Mouse (Mus musculus): ENCODE data around the gene Ghrhr.

Gene Ghrhr

DNA sequence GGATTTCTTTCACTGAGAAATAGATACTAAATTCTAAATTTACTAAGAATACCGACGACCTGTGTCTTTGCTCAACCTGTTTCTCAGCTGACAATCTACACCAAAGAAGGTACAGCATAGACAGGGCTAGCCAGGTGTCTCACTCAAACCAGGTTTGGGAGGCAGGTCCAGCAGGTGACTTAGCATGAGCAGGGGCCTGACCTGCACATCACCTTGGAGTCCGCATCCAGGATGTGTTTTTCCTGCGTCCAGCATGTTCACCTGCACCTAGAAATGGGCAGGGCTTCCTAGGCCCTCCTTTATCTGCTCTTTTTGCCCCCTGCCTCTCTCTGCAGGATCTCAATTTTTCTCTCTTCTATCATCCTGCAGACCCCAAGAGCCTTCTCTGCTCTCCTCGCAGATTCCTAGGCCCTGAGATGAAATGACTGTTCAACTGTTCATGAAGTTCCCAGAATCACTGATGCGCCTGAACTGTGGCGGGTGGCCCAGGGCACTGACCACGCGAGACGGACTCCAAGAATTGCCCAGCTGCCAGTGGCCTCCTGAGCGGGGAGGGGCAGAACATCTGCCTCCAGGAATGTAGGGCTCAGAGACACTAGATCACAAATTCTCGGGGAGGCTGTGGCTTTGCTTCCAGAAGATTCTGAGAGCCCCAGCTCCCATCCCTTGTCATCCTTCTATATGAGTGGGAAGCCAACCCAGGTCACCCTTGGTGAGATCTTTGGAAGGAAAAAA lies 22.2 kb upstream of the Ghrhr start:
- no peak for DNase-seq (ENCODE audit: low read depth)

DNA sequence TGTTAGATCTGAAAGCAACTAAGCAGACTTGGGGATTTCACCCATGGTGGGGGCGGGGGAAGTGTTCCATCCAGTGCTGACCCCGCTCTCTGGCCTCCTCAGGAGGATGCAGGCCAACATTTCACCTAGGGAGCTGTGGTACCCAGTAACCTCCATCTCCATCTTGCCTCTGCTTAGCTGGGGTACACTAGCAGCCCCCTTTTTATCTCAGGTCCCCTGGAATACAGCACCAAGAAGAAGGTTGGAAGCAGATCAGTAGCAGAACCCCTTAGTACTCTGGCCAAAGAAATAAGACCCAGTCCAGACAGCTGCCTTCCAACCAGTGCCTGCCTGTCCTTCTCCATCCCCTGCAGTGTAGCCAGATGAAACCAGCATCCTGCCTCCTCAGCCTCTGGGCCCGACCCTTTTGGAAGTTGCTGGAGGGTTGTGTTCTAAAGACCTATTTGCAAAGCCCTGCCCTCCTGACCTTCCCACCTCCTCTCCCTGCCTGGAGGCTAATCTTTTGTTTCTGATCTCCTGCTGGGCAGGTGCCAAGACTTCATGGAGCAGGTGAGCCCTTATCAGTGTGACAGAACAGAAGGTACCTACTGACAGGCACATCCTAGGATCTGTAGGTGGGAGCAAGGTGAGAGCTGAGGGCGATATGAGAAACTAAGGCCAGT lies 21.5 kb upstream of the Ghrhr start:
- DNase-seq (ENCODE audit: low read depth): no peak

- peak; percentile 30 for DNase-seq (ENCODE audit: low read depth)
Observed at GRCm38 (mm10) chr6:55355575-55355974, 20.5 kb upstream of the Ghrhr start.

DNA sequence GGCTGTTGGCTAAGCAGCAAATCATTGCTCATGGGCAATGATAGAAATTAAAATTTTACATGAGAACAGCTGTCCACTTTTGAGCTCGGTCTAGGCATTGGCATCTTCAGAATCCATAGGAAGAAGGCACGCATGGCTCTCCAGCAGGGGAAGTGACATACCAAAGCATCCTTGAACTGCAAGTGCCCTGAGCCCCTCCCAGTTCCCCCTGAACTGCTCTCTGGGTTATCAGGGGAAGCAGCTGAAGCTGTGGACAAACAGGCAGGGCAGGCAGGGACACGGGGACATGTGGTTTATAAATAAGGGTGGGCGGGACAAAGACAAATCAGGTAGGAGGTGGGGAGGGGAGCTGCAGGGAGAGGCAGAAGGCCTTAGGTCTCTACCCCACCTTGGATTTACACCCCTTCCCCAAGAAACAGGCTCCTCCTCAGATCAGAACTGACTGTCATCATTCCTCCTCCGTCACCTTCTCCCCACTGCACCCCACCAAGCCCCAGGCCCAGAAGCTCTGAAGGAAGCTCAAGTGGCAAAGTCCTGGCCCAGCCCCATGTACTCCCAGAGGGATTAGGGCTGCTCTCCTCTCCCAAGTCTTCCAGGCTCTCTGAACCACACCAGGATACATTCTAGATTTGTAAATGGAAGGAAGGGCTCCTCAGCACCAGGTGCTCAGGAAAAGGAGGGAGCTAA lies 19.9 kb upstream of the Ghrhr start:
- no peak for DNase-seq (ENCODE audit: low read depth)

DNA sequence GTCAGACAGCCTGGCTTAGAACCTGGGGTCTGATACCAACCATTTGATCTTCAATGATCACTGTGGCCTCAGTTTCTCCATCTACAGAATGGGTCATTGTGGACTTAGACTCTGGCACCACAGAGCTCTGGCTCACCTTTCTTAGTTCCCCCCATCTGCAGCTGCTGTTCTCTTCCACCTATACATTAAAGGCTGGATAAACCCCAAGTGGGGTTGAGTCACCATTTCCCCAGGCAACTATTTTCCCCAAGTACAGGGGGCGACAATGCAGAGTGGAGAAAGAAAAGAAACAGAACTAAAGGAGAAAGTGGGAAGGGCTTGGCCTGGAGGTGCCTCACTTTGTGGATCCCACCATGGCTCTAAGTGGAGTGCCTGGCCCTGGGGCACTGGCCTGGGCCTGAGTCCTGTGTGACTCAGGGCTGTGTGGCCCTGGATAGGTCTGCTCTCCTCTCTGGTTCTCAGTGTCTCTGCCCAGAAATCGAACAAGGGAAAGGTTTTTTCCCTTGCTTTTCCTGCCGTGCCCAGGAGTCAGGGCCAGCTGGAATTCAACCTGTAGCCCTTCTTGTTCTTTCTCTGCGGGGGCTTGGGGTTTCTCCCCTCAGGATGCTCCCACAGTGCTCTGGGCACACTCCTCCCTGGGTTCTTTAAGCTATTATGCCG lies 19.0 kb upstream of the Ghrhr start:
- DNase-seq (ENCODE audit: low read depth): peak; percentile 54

GRCm38 (mm10) chr6:55357636-55358031 lies 18.5 kb upstream of the Ghrhr start:
- DNase-seq (ENCODE audit: low read depth): no peak

DNA sequence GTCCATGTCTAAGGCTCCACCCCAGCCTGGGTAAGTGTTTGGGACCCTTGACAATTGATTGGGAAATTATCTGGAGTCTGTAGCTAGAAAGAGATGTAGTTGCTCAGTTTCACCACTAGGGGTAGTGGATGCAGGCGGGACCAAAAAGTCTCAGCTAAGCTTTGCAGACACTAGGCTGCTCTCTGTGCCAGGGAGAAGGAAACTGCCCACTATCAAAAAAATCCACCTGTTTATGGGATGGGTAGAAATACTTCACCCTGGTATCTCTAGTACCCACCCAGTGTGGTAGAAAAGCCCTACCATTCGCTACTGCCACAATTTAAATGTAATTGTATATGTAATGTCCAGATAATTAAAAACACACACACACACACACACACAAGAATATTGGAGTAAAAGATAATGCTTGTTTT lies 17.4 kb upstream of the Ghrhr start:
- DNase-seq (ENCODE audit: low read depth): peak; percentile 65

GRCm38 (mm10) chr6:55362663-55363062 lies 13.4 kb upstream of the Ghrhr start:
- no peak for DNase-seq (ENCODE audit: low read depth)

- DNase-seq (ENCODE audit: low read depth): no peak
Observed at GRCm38 (mm10) chr6:55367126-55367525, 9.0 kb upstream of the Ghrhr start.

- DNase-seq (ENCODE audit: low read depth): no peak
Observed at GRCm38 (mm10) chr6:55370831-55371230, 5.3 kb upstream of the Ghrhr start.

GRCm38 (mm10) chr6:55376511-55376910 lies 416 bp downstream of the Ghrhr start:
- peak; percentile 49 for DNase-seq (ENCODE audit: low read depth)

GRCm38 (mm10) chr6:55377461-55377860 lies 1.4 kb downstream of the Ghrhr start:
- DNase-seq (ENCODE audit: low read depth): no peak

- peak; percentile 77 for DNase-seq (ENCODE audit: low read depth)
Observed at GRCm38 (mm10) chr6:55379641-55380335, 3.7 kb downstream of the Ghrhr start.

DNA sequence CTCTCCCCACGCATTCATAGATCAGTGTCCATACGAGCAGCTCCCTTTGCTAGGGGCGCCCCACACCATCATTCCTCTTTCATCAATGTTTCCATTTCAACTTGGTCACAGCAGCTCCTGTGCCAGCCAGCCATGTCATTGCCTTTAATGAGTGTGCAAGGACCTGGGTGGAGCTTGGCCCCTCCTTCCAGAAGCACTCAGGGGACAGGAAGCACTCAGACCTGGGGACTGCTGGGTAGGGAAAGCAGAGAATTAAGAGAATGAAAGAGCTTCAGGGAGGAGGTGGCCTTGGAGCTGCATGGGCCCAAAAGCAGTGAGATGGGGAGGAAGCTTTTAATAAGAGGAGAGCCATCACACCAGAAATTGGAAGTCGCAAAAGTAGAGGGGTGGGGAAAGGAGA lies 5.9 kb downstream of the Ghrhr start:
- DNase-seq (ENCODE audit: low read depth): no peak

DNA sequence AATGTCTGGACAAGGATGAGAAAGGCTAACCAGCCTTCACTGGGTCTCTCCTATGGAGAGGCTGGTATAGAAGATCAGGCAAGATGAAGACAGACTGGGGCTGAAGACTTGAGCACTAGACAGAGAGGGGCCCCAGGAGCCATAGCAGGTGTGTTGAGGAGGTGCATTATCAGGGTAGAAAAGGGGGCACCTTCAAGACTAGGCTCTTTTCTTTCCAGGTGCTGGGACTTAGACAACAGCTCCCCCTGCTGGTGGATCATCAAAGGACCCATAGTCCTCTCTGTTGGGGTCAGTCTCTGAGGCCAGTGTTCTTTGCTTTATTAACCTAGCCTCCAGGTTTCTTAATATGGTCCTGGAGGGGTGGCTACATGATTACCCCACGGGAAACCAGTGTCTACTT lies 7.8 kb downstream of the Ghrhr start:
- DNase-seq (ENCODE audit: low read depth): peak; percentile 86

- no peak for DNase-seq (ENCODE audit: low read depth)
Observed at GRCm38 (mm10) chr6:55384356-55384951, 8.4 kb downstream of the Ghrhr start.

DNA sequence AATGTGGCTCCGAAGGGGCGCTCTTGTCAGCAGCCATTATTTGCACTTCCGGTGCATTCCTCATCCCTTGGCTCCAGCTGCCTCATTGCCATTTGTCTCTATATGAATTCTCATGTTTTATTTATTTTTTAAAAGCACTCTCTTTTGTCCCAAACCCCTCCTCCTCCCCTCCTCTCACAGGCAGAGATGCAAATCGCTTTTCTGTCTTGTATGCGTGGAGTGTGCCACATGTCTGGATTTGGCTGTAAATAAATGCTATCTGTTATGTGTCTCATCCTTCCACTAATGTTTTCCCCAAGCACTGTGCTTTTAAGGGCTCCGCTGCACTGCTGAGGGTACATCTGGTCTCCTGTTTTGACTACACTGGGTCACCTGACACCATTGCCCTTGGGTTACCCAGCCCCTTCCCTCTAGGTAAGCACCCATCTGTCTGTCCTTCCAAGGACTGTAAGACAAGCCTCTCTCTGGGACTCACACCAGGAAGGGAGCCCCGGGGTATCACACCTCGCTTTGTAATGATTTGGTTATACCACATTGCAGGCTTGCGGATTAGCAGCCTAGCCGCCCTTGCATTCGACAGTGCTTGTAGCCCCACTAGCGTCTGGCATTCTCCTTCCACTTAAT lies 12.6 kb downstream of the Ghrhr start:
- DNase-seq (ENCODE audit: low read depth): no peak

DNA sequence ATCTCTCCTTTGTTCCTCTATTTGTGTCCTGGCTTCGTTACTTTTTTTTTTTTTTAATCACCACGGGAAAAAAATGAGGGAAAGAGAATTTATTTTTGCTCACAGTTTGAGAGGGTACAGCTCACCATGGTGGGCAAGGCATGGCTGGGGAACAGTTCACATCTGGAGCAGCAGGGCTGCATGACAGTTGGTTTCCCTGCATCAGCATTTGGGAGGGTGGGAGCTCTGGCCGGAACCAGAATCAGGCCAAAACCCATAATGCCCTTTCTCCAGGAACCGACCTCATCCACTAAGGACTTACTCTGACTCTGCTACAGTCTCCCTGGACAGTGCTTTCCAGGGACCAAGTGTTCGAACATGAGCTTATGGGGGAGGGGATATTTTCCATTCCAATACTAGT lies 13.2 kb downstream of the Ghrhr start:
- DNase-seq (ENCODE audit: low read depth): no peak

- no peak for DNase-seq (ENCODE audit: low read depth)
Observed at GRCm38 (mm10) chr6:55391814-55392213, 15.7 kb downstream of the Ghrhr start.

- DNase-seq (ENCODE audit: low read depth): peak; percentile 90
Observed at GRCm38 (mm10) chr6:55392453-55392852, 16.4 kb downstream of the Ghrhr start.

GRCm38 (mm10) chr6:55394854-55395253 lies 18.8 kb downstream of the Ghrhr start:
- no peak for DNase-seq (ENCODE audit: low read depth)
